Mouse (Mus musculus) ES-CJ7 (cell line): ENCODE measurements around the gene Gsta3.
"Not testable (repeated sequence)": the region's sequence is repeated elsewhere in the genome, so short reads cannot be mapped to it uniquely, and the experiment has no call there.

Experiments
- DNase-seq: peaks from one replicate; pipeline ENCODE4 v3.0.0; 2011; ENCODE audit warnings: low read depth, low spot score

The Gsta3 gene

GRCm38 (mm10) chr1:21239911-21240898 is at the start of gene Gsta3:
Gsta3 (plus strand) TSS chr1:21240589.
- DNase-seq: no peak

- peak; percentile 73 for DNase-seq
Observed at GRCm38 (mm10) chr1:21206241-21206640, 34.1 kb upstream of the Gsta3 start.

- not testable (repeated sequence) for DNase-seq
Observed at GRCm38 (mm10) chr1:21213537-21213936, 26.9 kb upstream of the Gsta3 start.

- DNase-seq: not testable (repeated sequence)
Observed at GRCm38 (mm10) chr1:21213991-21214692, 26.2 kb upstream of the Gsta3 start.

- peak; percentile 90 for DNase-seq
Observed at GRCm38 (mm10) chr1:21218489-21218919, 21.9 kb upstream of the Gsta3 start, which contains the start of gene Tmem14a. Tmem14a (plus strand) TSS chr1:21218575.

GRCm38 (mm10) chr1:21227756-21228395 is 12.5 kb upstream of the Gsta3 start:
- DNase-seq: no peak

- not testable (repeated sequence) for DNase-seq
Observed at GRCm38 (mm10) chr1:21228740-21229722, 11.4 kb upstream of the Gsta3 start.

- DNase-seq: no peak
Observed at GRCm38 (mm10) chr1:21230376-21230775, 10.0 kb upstream of the Gsta3 start.

GRCm38 (mm10) chr1:21231744-21232464 is 8.5 kb upstream of the Gsta3 start:
- DNase-seq: peak; percentile 62

- DNase-seq: no peak
Observed at GRCm38 (mm10) chr1:21232516-21232915, 7.9 kb upstream of the Gsta3 start.

- no peak for DNase-seq
Observed at GRCm38 (mm10) chr1:21235359-21235758, 5.0 kb upstream of the Gsta3 start.

GRCm38 (mm10) chr1:21241096-21241495 is 707 bp downstream of the Gsta3 start:
- no peak for DNase-seq

GRCm38 (mm10) chr1:21244290-21244960 is 4.0 kb downstream of the Gsta3 start:
- DNase-seq: no peak

GRCm38 (mm10) chr1:21246136-21246535 is 5.7 kb downstream of the Gsta3 start:
- no peak for DNase-seq

GRCm38 (mm10) chr1:21247896-21248295 is 7.5 kb downstream of the Gsta3 start:
- peak; percentile 86 for DNase-seq

- DNase-seq: no peak
Observed at GRCm38 (mm10) chr1:21248560-21249390, 8.4 kb downstream of the Gsta3 start.

GRCm38 (mm10) chr1:21251661-21252060 is 11.3 kb downstream of the Gsta3 start:
- DNase-seq: no peak

GRCm38 (mm10) chr1:21252566-21253302 is 12.3 kb downstream of the Gsta3 start:
- no peak for DNase-seq
